In genomic region chr4:82829429-82829828, GRCm38 (mm10) we compare ENCODE assay signal across 19 mouse cellular contexts. TPM values are rescaled to one million over a fixed set of nuclear protein-coding genes. Genes with fewer than 3 reads are reported as not detected.
"Had no signal": no experiment of that assay in that cellular context is flagged by ENCODE, and none has a peak within 500 bp of the region (broad histone marks: within the 10 kb centered on the region; RNA-seq: fewer than 3 reads in every experiment).

No protein-coding gene starts in this region.

- H3K4me1 ChIP-seq: midbrain, embryonic 10.5 days; neural tube, embryonic 12.5 days had no signal

- H3K27me3 ChIP-seq: limb, embryonic 13.5 days; lung, embryonic 15.5 days; neural tube, embryonic 12.5 days had no signal

- DNase-seq: kidney, adult 8-10 months; kidney, postnatal 25 days; layer of hippocampus, adult 9-11 months; left cerebral cortex, postnatal 4 days; midbrain, embryonic 14.5 days; thymus, adult 18-20 months; thymus, postnatal 14 days had no signal

- H3K9ac ChIP-seq: limb, embryonic 13.5 days; liver, embryonic 14.5 days; lung, embryonic 15.5 days; neural tube, embryonic 12.5 days had no signal

- H3K4me3 ChIP-seq: limb, embryonic 13.5 days; lung, embryonic 15.5 days; midbrain, embryonic 10.5 days; myocyte; neural tube, embryonic 12.5 days had no signal

- H3K27ac ChIP-seq: limb, embryonic 13.5 days; liver, embryonic 14.5 days; lung, embryonic 15.5 days; midbrain, embryonic 10.5 days; neural tube, embryonic 12.5 days had no signal

- H3K36me3 ChIP-seq: neural tube, embryonic 12.5 days had no signal

- ATAC-seq: intestine, postnatal 0 days had no signal

- H3K9me3 ChIP-seq: limb, embryonic 13.5 days; lung, embryonic 15.5 days; midbrain, embryonic 10.5 days; neural tube, embryonic 12.5 days had no signal

- H3K4me2 ChIP-seq: limb, embryonic 13.5 days; lung, embryonic 15.5 days; neural tube, embryonic 12.5 days had no signal

RNA-seq across cellular contexts. Expression of gene Cer1, which starts 55.5 kb away (rescaled TPM):
- total RNA-seq: liver, adult 2 months; megakaryocyte, adult 5-6 weeks; neutrophil, adult 5-6 weeks had no signal
- polyA plus RNA-seq: intestine, postnatal 0 days; kidney, embryonic 16.5 days; liver, adult 2 months; liver, embryonic 14.5 days; midbrain, embryonic 10.5 days; midbrain, embryonic 14.5 days; myocyte; urinary bladder, adult 2 months had no signal
